Mouse (Mus musculus): ENCODE results near the gene Snapc1. TPM values are rescaled to one million over a fixed set of nuclear protein-coding genes. Genes with fewer than 3 reads are reported as not detected.

Snapc1 gene
- polyA plus RNA-seq (2015; fragmentation: Nextera tagmentation; extraction: Ambion mirVana): 14.8 and 15.2 TPM in 2 replicates

DNA sequence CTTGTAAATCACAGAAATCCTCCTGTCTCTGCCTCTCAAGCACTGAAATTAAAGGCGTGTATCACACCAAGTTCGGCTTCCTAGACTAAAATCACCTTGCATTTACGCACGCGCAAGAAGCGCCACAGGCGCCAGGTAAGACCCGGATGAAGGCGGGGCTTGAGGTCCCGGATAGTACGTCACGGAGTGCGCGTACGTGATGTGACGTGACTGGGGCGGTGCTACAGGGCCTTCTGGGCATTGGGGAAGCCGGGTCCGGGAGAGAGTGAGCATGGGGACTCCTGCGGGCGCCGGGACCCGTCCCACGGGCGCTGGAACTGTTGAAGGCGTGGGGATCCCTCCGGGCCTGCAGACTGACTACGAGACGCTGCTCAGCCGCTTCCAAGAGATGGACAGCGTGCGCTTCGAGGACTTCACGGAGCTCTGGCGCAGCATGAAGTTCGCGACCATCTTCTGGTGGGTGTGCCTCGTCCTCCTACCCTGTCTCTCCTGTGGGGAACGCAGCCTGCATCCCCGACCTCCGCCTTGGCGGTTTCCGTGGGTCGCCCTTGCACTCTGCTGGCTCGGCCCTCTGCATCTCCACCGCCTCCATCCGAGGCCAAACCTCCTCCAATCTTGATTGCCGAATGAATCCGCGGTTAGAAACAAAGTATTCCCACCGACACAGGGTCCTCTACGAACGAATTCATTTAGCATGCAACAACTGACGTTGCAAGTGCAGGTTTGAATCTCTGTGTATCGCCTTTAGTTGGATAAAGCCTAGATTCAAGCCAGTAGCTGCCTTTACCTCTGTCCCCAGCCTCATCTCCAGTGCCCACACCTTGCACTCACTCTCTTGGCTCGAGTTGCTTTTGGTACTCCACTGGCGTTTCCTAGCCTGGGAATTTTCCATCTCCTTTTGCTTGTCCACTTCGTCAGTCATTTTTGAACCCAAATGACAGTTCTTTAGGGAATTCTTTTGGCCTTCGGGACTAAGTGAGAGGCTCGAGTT lies at the start of gene Snapc1:
Gene Snapc1, plus strand, starts transcription at position 191 of the 991 bp plus-strand sequence.
- Histone ChIP-seq H3K27me3 (no peaks in the 10 kb centered on the region), H3K4me1 (replicated peaks) (peaks cover 7% of the 10 kb centered on the region), H3K4me2 (peak within 1 kb of the TSS; percentile 87), H3K27ac (peak within 1 kb of the TSS; percentile 82), H3K9me3 (replicated peaks) (no peaks in the 10 kb centered on the region), H3K36me3 (peaks cover 19% of the 10 kb centered on the region), H3K9ac (peak within 1 kb of the TSS; percentile 85), H3K4me3 (peak within 1 kb of the TSS; percentile 87)
- WGBS: 1% methylated on average over 60 of the region's 60 CpGs
- ATAC-seq (replicated peaks; ENCODE audit: insufficient number of reproducible peaks, insufficient read depth, low FRiP score, low read depth): peak; percentile 100

- Histone ChIP-seq H3K9me3 (replicated peaks) (no peaks in the 10 kb centered on the region), H3K4me3 (no peak overlapping the region), H3K27ac (no peak overlapping the region), H3K4me1 (replicated peaks) (peaks cover 15% of the 10 kb centered on the region), H3K36me3 (no peaks in the 10 kb centered on the region), H3K4me2 (no peak overlapping the region), H3K27me3 (no peaks in the 10 kb centered on the region), H3K9ac (no peak overlapping the region)
- no peak for ATAC-seq (replicated peaks; ENCODE audit: insufficient number of reproducible peaks, insufficient read depth, low FRiP score, low read depth)
- WGBS: 81% methylated on average over 5 of the region's 5 CpGs
Measured at GRCm38 (mm10) chr12:73918479-73918878, 45.8 kb upstream of the Snapc1 start.

- H3K27ac ChIP-seq: no peak overlapping the region
- H3K4me2 ChIP-seq: no peak overlapping the region
- H3K4me3 ChIP-seq: no peak overlapping the region
- H3K4me1 ChIP-seq (replicated peaks): no peaks in the 10 kb centered on the region
- peaks cover 66% of the 10 kb centered on the region for H3K36me3 ChIP-seq
- WGBS: 61% methylated on average over 3 of the region's 3 CpGs
- no peak overlapping the region for H3K9ac ChIP-seq
- no peak for ATAC-seq (replicated peaks; ENCODE audit: insufficient number of reproducible peaks, insufficient read depth, low FRiP score, low read depth)
- H3K9me3 ChIP-seq (replicated peaks): no peaks in the 10 kb centered on the region
- no peaks in the 10 kb centered on the region for H3K27me3 ChIP-seq
Measured at GRCm38 (mm10) chr12:73930266-73930665, 34.0 kb upstream of the Snapc1 start.

DNA sequence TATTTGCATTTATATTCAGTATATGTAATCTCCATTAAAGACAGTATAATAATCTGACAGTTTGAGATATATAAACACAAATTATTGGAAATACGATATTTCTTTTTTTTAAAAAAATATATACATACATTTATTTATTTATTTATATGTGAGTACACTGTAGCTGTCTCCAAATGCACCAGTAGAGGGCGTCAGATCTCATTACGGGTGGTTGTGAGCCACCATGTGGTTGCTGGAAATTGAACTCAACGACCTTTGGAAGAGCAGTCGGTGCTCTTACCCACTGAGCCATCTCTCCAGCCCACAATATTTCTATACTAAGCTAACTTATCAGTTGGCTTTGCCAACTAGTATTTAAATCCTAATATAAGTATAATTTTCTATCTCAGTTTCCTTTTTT lies 33.0 kb upstream of the Snapc1 start:
- Histone ChIP-seq H3K4me1 (replicated peaks) (no peaks in the 10 kb centered on the region), H3K36me3 (peaks cover 69% of the 10 kb centered on the region), H3K4me3 (no peak overlapping the region), H3K9ac (no peak overlapping the region), H3K27ac (no peak overlapping the region), H3K9me3 (replicated peaks) (no peaks in the 10 kb centered on the region), H3K27me3 (no peaks in the 10 kb centered on the region), H3K4me2 (no peak overlapping the region)
- no peak for ATAC-seq (replicated peaks; ENCODE audit: insufficient number of reproducible peaks, insufficient read depth, low FRiP score, low read depth)
- WGBS: 47% methylated on average over 5 of the region's 5 CpGs

DNA sequence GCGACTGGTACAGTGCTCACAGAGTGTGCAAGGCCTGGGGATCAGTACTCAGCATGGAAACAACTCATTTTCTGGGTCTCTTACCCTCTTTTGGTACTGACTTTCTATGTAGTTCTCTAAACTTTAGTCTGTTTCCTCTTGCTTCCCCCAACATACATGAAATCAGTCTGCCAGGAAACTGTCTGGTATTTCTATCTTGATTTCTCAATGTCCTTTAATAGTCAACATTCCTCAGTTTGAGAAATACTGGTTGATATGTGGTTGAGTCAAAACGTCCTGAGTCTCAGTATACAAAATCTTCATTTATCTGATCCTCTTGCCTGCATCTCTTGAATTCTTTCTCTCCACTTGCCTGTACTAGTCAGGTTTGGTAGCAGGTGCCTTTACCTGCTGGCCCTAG lies 29.8 kb upstream of the Snapc1 start:
- WGBS: 72% methylated on average over 2 of the region's 2 CpGs

GRCm38 (mm10) chr12:73937353-73937752 lies 26.9 kb upstream of the Snapc1 start, which contains the start of gene Gm49321:
TSS of gene Gm49321 (plus strand) at chr12:73937653.
- no peaks in the 10 kb centered on the region for H3K9me3 ChIP-seq (replicated peaks)
- 94% methylated on average over 1 of the region's 1 CpGs for WGBS
- no peak within 1 kb of the TSS for H3K9ac ChIP-seq
- H3K4me2 ChIP-seq: no peak within 1 kb of the TSS
- ATAC-seq (replicated peaks; ENCODE audit: insufficient number of reproducible peaks, insufficient read depth, low FRiP score, low read depth): no peak
- peaks cover 3% of the 10 kb centered on the region; the same call in 1 of the 2 replicates for H3K4me1 ChIP-seq (replicated peaks)
- no peak within 1 kb of the TSS for H3K27ac ChIP-seq
- H3K4me3 ChIP-seq: no peak within 1 kb of the TSS
- no peaks in the 10 kb centered on the region for H3K27me3 ChIP-seq
- peaks cover 76% of the 10 kb centered on the region for H3K36me3 ChIP-seq

More for the DNA sequence above, 29.8 kb upstream of the Snapc1 start:
- peaks cover 79% of the 10 kb centered on the region for H3K36me3 ChIP-seq
- no peak for ATAC-seq (replicated peaks; ENCODE audit: insufficient number of reproducible peaks, insufficient read depth, low FRiP score, low read depth)
- no peaks in the 10 kb centered on the region for H3K9me3 ChIP-seq (replicated peaks)
- no peaks in the 10 kb centered on the region for H3K4me1 ChIP-seq (replicated peaks)
- H3K27ac ChIP-seq: no peak overlapping the region
- no peak overlapping the region for H3K9ac ChIP-seq
- no peak overlapping the region for H3K4me2 ChIP-seq
- H3K4me3 ChIP-seq: no peak overlapping the region
- H3K27me3 ChIP-seq: no peaks in the 10 kb centered on the region

DNA sequence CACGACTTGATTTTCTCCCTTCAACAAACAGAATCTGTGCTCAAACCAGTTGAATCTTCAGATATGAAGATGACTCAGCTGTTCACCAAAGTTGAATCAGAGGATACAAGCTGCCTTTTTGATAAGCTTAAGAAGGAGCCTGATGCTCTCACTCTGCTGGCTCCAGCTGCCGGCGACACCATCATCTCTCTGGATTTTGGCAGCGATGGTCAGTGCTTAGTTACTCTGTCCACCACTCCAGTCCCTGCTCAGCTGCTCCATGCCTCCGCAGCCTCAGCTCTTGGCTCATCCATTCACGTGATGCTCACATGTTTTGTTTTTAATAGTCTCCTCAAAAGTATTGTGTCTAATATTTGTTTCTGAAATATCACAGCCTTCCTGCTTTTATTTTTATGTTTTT lies 24.7 kb upstream of the Snapc1 start:
- no peaks in the 10 kb centered on the region for H3K27me3 ChIP-seq
- no peak overlapping the region for H3K27ac ChIP-seq
- H3K36me3 ChIP-seq: peaks cover 75% of the 10 kb centered on the region
- peaks cover 3% of the 10 kb centered on the region; the same call in 1 of the 2 replicates for H3K4me1 ChIP-seq (replicated peaks)
- no peak overlapping the region for H3K4me2 ChIP-seq
- 74% methylated on average over 6 of the region's 6 CpGs for WGBS
- no peak overlapping the region for H3K9ac ChIP-seq
- no peak overlapping the region for H3K4me3 ChIP-seq
- H3K9me3 ChIP-seq (replicated peaks): no peaks in the 10 kb centered on the region
- no peak for ATAC-seq (replicated peaks; ENCODE audit: insufficient number of reproducible peaks, insufficient read depth, low FRiP score, low read depth)

- Histone ChIP-seq H3K4me1 (replicated peaks) (peaks cover 21% of the 10 kb centered on the region), H3K4me3 (peak overlapping the region; percentile 56), H3K36me3 (peaks cover 27% of the 10 kb centered on the region), H3K9me3 (replicated peaks) (no peaks in the 10 kb centered on the region), H3K9ac (peak overlapping the region; percentile 66; the same call in 1 of the 2 replicates), H3K4me2 (peak overlapping the region; percentile 81), H3K27ac (peak overlapping the region; percentile 83), H3K27me3 (no peaks in the 10 kb centered on the region)
- ATAC-seq (replicated peaks; ENCODE audit: insufficient number of reproducible peaks, insufficient read depth, low FRiP score, low read depth): no peak
- WGBS: 64% methylated on average over 4 of the region's 4 CpGs
Measured at GRCm38 (mm10) chr12:73948415-73948814, 15.9 kb upstream of the Snapc1 start.

DNA sequence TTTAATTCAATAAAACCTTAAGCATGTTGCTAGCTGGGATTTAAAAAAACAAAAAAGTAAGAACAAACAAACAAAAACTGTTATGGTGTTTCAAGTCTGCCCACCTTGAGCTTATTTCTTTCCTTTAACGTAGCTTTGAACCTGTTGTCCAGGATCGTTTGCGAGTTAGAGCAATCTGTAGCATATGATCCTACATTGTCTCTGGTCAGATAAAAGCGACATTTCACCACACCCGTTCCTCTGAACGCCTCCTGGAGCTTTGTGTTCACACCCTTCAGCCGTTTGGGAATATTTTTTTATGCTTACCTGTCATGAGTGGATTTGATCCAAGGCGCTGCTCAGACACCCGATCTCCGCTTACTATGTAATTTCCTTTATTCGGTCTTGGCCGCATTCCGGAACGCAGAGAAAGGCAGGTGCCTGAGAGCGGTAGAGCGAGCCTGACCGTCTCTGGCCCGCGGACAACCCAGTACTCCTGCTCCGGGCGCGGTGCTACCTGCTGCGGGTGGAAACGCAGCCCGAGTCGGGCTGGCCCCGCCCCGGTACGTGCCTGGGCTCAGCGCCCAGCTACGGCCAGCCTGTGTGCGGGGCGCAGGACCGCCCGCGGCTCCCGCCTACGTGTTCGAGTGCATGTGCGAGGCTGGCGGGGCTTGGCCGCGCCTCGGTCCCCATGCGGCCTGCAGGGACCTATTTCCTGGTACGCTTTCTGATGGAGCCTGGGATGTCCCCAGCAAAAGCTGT lies 14.8 kb upstream of the Snapc1 start:
- no peaks in the 10 kb centered on the region for H3K9me3 ChIP-seq (replicated peaks)
- peak; percentile 87 for ATAC-seq (replicated peaks; ENCODE audit: insufficient number of reproducible peaks, insufficient read depth, low FRiP score, low read depth)

GRCm38 (mm10) chr12:73952879-73953278 lies 11.4 kb upstream of the Snapc1 start:
- Histone ChIP-seq H3K4me2 (peak overlapping the region; percentile 69), H3K9me3 (replicated peaks) (no peaks in the 10 kb centered on the region), H3K4me3 (peak overlapping the region; percentile 47), H3K9ac (peak overlapping the region; percentile 42), H3K36me3 (0 out of 2 replicates have a peak, but pooled peaks cover under 1% of the 10 kb centered on the region), H3K27ac (peak overlapping the region; percentile 45; the same call in 1 of the 2 replicates), H3K4me1 (replicated peaks) (peaks cover 28% of the 10 kb centered on the region), H3K27me3 (no peaks in the 10 kb centered on the region)
- ATAC-seq (replicated peaks; ENCODE audit: insufficient number of reproducible peaks, insufficient read depth, low FRiP score, low read depth): 0 out of 2 replicates have a peak, but pooled peaks have one; percentile 28
- 5% methylated on average over 15 of the region's 15 CpGs for WGBS

More for the DNA sequence above, 14.8 kb upstream of the Snapc1 start:
- Histone ChIP-seq H3K27me3 (no peaks in the 10 kb centered on the region), H3K36me3 (peaks cover 17% of the 10 kb centered on the region), H3K4me3 (peak overlapping the region; percentile 56), H3K4me1 (replicated peaks) (peaks cover 27% of the 10 kb centered on the region), H3K4me2 (peak overlapping the region; percentile 81), H3K9ac (peak overlapping the region; percentile 66), H3K27ac (peak overlapping the region; percentile 83)
- 7% methylated on average over 46 of the region's 46 CpGs for WGBS
